Mouse (Mus musculus) MN1 (cell line): ENCODE measurements around the gene Trp53rkb.

Source experiments
- DNase-seq: peaks from one replicate; pipeline ENCODE4 v3.0.0-alpha.2; 2016; ENCODE audit warnings: low spot score

Trp53rkb gene

DNA sequence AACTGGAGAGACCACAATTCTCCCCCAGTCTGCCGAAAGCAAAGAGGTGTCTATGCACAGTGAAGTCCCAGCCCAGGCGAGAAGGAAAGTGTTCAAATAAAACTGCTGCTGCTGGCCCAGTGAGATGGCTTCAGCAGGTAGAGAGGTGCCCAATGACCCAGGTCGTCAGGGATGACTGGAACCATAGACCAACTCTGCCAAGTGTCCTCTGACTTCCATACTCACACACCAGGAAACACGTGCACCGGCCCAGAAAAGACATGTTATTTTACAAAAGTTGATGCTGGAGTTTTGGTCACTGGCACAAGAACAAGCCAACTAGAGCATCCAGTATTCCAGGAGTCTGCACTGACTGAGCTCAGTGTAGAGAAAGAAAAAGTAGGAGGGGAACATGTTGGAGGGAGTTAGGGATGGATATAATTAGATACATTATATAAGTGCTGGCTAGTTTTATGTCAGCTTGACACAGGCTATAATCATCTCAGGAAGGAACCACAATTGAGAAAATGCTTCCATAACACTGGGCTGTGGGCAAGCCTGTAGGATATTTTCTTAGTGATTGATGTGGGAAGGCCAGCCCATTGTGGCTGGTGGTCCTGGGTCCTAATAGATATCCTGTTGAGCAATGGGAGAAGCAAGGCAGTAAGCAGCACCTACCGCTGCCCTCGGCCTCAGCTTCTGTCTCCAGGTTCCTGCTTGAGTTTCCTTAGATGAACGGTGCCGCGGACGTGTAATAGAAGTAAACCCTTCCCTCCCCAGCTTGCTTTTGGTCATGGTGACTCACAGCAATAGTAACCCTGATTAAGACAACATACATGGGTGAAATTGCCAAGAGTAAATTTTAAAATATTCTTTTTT, 7.5 kb downstream of the Trp53rkb start:
- no peak for DNase-seq

DNA sequence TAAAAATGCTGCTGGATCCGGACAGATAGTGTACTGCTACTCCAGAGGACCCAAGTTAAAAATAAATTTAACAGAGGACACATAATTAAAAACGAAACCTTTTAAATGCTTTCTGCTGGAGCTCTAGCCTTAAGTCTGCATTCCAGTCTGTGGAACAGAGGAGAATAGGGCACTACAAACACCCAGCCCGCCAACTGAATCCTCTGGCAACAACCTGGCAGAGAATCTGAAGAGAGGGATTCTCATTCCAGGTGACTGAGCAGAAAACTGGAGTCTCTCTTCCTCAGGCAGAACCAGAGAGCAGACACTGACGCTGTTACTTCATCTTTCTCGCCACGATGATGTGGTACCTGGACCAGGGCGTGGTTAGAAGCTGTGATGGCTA, 8.1 kb downstream of the Trp53rkb start:
- no peak for DNase-seq

DNA sequence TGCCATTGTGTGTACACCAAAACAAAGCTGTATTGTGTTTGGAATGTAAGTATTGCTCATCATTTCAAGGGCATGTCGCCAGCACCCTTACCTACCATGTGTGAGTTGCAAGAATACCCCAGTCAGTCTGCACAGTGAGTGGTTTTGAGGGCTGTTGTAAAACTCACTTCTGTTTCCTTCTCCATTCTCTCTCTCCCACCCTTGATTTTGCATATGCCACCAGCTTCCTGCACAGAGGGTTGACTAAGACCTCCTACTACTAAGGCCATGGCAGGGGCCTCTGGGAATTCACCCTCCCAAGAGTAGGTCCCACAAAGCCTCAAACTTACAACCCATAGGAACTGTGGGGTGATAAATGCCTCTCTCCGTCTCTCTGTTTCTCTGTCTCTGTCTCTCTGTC, 9.1 kb downstream of the Trp53rkb start:
- DNase-seq: no peak

DNA sequence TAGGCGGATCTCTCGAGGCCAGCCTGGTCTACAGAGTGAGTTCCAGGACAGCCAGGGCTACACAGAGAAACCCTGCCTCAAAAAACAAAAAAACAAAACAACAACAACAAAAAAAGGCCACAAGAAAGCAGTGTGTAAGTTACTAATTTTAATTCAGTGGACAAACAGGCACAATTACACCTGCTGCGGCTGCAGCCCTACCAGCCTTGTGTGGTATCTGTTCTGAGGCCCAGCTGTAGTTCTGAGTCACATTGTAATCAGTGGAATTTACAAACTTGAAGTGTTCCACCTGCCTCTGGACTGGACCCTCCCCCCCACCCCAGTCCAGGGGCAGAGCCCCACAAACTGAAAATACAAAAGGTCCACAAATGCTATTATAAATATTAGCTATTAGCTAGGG, 11.0 kb downstream of the Trp53rkb start:
- no peak for DNase-seq

DNA sequence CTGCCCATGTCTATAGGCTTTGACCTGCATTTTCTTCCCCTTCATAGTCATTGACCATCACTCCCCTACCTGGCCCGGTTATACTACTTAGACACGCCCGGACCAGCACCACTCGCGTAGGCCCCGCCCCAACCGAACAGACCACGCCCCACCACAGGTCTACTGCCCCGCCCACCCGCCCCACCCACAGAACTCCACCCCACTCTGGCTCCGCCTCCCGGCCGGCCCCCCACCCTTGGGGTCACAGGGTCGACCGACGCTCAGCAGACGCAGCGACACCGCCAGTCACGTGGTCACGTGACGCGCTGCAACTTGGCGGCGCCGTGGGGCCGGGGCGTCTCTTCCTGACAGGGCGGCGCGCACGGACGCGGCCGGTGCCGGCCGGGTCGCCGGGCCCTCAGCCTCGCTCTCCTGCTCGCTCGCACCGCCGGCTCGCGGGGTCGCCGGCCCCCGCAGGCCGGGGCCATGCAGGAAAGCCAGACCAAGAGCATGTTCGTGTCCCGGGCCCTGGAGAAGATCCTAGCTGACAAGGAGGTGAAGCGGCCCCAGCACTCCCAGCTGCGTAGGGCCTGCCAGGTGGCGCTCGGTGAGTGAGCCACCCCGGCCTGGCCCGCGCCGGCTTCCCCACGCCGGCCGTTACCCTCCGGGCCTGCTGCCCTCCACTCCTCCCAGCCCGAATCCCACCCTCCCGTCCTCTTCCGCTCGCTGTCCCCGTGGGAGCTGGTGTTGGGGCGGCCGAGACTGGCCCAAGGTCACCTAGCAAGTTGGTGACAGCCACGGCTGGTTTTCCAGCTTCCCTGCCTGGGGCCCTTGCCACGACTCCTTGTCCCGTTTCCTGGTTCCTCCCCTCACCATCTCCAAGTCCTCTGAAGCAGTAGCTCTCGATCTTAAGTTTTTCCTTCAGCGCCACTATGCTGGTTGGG, 13.2 kb downstream of the Trp53rkb start, which contains the start of gene Arfgef2:
TSS of gene Arfgef2 (plus strand) at position 339 of the 923 bp plus-strand sequence.
- peak; percentile 91 for DNase-seq

DNA sequence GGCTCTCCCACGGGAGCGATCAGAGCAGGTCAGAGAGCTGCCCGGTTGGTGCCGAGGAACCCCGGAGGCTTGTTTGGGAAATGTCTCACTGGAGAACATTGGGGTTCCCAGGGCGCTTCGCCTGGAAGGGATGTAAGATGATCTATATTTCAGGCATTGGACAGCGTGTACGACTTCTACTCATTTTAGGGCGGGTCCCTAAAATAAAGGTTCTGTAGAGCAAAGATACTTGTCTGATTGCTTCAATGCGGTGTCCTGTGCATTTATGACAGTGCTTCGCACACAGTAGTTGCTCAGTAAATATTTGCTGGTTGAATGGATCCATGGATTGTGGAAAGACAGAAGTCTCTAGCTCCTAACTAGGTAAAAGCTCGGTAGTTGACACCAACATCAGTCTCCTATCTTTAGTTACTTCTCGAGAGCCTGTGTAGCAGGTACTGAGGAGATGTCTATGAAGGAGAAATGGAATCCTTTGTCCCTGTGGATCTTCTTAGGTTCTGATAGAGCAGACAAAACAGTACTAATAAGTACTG, 13.9 kb downstream of the Trp53rkb start:
- peak; percentile 14 for DNase-seq

DNA sequence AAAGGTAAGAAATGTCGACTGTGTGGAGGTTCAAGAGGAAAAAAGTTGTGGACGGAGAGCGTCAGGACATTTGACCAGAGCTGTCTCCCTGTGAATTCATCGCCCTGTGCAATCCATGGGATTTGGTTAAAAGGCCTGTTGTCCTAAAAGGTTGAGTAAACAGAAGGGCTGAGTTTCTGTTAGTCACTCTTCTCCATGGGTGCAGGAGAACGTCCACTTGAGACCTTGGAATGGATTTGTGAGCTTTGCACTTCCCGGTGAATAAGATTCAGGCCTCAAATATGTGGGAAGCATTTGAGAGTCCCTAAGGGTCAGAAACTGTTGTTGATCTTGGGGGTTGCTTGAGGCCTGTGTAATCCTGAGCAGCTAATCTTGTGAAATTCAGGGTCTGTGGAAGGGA, 14.5 kb downstream of the Trp53rkb start:
- no peak for DNase-seq

DNA sequence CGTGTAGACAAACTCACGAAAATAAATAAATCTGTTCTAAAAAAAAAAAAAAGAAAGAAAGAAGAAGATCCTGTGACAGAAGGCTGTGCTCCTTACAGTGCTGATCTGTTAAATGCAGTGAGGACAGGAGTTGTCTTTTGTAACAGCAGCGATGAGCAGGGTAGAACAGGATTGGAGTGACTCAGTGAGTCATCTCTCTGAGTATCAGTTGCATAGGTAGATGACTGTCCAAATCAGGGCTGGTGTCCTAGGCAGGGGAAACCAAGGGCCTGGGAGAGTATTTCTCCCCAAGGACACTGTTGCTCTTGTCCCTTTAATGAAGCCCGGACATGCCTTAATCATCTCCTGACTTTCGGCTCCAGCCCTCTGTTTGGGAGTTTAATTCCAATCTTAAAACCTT, 17.2 kb downstream of the Trp53rkb start:
- DNase-seq: peak; percentile 18

DNA sequence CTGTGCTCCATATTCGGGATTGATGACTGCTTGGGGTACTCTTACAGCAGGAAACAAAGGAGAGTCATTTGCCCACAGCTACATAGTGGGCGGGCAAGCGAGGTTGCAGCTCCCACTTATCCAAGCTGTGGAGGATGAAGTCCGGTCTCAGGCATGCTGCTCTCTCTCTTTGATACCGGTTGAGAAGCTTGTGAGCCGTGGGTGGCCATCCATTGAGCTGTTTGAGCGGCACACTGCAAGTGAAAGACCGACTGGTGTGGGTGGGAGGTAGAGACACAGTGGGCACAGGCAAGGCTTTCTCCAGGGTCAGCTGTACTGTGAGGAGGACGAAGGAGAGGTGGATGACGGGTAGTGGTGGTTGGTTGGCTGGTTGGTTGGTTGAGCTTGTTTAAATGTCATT, 18.5 kb downstream of the Trp53rkb start:
- no peak for DNase-seq

DNA sequence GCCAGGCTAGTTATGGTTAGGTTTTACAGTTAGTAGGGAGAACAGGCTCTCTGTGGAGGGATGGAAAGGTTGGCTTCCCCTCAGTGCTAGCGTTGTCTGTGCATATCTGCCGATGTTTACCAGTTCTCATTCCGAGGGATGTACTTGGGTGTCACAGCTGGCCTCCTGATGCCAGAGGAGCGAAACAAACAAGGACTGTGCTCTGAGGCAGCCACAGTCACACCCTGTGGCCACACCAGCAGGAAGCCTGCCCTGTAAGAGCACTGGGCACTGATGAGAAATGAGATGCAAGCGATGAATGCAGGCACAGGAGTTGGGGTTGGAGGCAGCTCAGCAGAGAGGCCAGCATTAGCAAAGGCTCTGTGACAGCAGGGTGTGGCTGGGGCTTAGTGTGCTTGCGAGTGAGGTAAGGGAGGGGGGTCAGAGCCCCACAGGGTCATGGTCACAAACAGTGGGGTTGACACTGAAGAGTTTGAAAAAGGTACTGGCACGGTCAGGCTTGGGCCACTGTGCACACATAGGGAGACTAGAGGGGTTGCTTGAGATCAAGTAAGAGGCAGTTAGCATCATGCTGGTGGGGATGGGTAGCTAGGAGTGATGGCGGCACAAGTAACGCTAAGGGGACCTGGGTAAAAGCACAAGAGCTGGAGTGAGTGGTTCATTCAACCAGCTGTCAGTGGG, 26.3 kb downstream of the Trp53rkb start:
- no peak for DNase-seq

DNA sequence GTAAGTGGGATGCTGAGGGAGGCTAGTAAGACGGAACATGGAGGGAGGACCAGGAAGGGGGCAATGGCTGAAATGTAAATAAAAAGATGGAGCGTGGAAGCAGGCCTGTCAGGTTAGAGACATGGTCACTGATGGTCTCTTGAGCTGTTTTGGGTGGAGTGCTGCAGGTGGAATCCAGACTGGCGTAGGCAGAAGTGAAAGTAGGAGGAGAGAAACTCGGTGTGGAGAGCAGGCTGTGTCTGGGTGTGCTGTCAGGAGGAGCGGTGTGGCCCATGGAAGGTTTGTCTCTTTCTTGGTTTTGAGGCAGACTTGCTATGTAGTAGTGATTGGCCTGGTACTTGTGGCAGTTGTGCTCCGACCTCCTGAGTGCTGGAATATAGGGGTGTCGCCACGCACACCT, 27.5 kb downstream of the Trp53rkb start:
- DNase-seq: no peak

DNA sequence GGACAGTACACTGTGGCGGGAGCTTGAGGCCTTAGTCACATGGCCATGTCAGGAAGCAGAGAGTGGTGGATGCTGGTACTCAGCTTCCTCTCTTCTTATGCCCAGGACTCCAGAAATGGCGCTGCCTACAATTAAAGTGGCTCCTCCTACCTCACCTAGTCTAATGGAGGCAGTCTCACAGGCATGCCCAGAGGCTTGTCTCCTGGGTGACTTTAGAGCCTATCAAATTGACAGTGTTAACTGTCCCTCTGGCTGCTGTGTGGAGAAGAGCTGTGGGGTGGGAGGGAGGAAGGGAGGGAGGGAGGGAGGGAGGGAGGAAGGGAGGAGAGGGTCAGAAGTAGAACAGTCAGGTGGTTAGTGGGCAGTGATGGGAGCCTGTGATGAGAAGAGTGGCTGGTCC, 28.5 kb downstream of the Trp53rkb start:
- DNase-seq: no peak

DNA sequence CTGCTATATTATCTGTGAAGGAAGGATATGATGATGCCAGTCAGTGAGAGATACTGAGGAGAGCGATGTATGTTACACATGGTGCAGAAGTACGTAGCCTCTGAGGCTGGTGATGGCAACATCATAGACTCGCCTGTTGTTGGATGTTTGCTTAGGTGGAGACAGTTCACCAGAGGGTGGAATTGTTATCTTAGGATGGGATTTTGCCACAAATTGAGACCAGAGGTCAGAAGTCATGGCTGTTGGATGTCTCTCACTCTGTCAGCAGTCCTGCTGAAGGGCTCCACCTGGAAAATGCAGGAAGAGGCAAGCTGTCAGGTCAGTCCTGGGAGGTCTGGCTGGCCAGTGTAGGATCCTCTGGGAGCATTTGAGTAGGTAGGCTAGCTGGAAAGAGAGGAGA, 29.1 kb downstream of the Trp53rkb start:
- DNase-seq: no peak

DNA sequence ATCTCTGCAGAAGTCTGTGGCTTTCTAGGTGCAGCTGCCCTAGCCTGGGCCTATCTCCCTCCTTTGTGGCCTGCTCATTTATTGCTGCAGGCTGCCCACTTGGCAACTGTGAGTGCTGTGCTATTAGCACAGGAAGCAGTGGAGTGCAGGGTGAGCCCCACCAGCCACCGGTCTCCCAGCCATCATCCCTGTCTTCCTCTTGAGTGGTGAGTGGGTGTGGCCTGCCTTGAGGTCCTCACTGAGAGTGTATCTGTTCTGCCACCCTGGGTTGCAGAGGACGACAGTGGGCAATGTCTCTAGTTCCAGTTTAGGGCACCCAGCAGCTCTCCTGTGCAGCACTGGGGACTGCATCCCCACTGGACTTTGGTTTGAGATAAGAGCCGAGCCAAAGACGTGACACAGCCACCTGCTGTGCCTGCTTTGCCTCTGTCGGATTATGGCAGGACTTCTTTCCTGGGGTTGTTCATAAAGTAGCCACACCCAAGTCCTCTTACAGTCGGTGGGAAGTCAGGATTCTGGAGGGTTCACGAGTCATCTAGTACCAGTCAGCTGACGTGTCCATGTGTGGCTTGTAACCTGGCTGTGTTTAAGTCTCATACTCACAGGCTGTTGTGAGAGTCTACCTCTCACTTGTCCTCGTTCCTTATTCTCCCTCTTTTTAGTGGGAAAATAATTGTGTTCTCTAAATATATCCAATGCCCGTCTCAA, 29.9 kb downstream of the Trp53rkb start:
- DNase-seq: no peak

DNA sequence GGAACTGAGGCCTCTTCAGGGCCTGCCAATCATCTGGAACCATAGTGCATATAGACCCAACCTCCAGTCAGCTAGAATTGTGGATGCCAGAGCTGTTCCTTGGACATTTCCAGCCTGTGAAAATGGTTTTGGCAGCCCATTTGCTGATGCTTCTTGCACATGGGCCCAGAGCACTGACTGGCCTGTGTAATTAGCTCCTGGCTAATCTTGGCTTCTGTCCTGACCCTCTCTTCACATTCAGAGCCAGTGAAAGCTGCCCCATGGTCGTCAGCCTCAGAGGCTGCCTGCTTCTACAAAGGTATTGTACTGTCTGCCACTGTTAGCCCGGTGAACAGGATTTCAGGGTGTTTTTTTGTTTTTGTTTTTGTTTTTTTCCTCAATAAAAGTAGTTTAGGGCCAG, 30.6 kb downstream of the Trp53rkb start:
- DNase-seq: no peak

DNA sequence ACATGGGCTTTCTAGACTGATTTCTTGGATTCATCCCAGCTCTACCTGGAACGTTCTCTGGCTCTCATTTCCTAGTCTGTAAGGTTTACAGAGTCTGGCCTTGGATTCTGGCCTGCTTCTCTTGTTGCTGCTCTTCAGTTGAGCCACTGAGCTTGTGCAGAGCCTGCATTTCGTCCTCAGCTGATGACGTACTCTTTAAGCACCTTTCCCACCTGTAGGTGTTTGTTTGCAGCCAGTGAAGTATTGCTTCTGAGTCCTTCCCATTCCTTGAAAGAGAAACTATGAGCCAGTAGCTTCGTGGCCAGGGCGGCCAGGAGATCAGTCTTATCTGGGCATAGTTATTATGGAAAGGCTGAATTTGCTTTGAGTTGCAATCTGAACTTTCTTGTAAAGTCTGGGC, 32.1 kb downstream of the Trp53rkb start:
- DNase-seq: no peak

DNA sequence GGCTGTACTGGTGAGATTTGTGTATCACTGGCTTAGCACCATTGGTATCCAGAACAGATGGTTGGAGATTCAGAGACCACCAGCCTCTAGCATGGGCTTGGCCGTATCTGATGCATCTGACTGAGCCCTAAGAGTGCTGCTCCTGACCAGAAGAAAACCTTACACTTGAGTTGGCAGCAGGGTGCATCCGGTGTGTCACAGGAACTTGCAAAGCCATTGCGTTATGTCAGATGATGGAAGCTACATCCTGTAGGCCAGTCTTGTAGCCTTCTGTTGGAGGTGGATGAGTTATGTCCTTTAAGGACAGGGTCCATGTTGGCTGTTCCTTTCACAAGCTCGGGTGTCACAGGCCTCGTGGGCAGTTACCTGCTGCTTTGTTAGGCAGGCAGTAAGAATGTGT, 32.7 kb downstream of the Trp53rkb start:
- no peak for DNase-seq

DNA sequence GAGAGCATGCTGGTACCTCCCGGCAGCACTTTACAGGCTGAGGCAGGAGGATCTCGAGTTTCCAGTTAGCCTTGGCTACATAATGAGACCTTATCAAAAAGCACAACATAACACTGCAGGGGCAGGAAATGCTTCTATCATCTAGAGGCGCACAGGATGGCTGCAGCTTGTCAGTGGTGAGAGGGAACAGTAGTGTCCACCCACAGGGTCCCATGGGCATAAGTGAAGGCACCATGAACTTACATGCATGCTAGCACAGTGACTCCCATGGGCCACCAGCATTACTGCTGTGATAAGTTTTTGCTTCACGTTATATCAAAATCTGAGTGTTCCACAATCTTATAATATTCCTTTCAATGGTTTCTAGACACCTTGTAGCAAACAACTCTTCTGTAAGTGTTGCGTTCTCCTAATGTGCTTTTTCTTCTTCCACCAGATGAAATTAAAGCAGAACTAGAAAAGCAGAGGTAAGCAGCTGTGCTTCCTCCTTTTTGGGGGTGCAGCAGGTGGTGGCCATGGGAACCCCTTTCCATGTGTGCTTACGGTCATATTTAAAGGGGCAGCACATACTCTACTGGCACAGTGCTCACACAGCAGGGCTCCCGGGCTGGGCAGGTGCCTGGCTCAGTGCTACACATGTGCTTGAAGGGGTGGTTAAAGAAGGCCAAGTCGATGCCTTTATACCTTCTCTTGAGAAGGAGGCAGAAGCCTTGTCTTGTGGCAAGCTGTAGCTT, 34.3 kb downstream of the Trp53rkb start:
- no peak for DNase-seq

DNA sequence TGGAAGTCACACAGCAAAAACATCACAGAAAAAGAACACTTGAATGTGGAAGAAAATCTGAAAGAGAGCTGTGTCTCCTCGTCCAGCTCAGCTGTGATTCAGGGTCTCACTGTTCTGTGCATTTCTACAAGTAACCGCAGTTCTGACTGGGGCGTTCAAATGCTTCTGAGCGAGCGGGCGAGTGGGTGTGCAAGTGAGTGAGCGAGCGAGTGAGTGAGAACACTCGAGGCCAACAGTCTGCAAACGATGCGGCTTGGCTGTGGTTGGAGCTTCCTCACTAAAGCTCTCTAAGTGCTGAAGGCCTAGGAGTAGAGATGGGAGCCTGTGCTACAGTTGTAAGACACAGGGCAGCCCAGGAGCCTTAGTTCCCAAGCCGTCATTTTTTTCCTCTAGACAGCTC, 36.0 kb downstream of the Trp53rkb start:
- DNase-seq: no peak

DNA sequence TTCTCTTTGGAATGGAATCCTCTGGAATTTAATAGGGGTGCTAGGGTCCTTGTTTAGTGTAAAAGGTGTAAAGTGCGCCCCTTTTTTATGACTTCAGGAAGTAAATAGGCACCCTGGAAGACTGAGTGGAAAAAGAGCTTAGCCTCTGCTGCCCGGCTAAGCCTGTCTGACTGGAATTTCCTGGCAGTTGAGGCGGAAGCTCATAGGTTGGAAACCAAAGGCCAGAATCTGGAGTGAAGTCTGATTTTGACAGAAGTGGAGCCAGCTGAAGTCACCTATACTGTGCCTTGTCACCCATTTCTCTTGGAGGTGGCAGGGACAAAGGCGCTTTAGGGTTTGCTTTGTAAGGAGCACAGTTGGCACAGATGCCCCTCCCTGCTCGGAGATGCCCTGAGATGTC, 38.0 kb downstream of the Trp53rkb start:
- no peak for DNase-seq

DNA sequence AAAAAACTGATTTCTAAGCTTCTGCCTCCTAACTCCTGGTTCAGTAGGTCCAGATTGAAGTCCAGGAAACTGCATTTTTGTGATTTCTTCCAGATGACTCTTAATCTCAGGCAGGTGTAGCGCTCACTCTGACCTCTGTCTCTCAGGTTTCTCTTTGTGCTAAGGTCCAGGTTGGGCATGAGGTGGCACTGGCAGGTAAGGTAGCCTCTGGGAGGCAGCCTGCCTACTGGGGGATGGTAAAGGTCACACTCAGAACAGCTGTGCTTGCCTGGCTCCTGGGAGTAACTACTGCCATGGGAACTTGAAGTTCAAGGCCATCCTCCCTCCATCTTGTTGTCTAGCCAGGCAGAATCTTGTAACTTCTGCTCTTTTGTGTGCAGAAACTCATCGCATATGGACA, 41.8 kb downstream of the Trp53rkb start:
- no peak for DNase-seq
